Mouse (Mus musculus): ENCODE data around the gene 1600014C23Rik.

The 1600014C23Rik gene

GRCm38 (mm10) chr17:45726249-45726648 lies 7.4 kb downstream of the 1600014C23Rik start:
- DNase-seq (ENCODE audit: low read depth, low spot score): no peak

DNA sequence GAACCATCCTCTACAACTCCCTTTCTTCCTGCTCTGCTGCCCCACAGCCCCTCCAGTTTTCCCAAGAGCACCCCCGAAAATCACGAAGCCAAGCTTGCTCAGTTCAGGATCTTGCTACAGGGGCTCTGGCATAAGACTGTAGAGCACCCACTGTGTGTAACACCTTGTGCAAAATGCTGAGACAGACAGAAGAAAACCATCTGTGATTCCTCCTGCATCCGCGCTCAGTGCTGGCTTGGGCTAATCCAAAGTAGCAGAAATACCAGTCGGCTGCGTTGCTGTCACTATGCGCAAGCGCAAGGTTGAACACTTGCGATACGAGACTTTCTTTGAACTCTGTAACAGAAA lies 9.1 kb downstream of the 1600014C23Rik start:
- no peak for DNase-seq (ENCODE audit: low read depth, low spot score)

GRCm38 (mm10) chr17:45723732-45724573 lies 9.7 kb downstream of the 1600014C23Rik start:
- peak; percentile 92 for DNase-seq (ENCODE audit: low read depth, low spot score)

DNA sequence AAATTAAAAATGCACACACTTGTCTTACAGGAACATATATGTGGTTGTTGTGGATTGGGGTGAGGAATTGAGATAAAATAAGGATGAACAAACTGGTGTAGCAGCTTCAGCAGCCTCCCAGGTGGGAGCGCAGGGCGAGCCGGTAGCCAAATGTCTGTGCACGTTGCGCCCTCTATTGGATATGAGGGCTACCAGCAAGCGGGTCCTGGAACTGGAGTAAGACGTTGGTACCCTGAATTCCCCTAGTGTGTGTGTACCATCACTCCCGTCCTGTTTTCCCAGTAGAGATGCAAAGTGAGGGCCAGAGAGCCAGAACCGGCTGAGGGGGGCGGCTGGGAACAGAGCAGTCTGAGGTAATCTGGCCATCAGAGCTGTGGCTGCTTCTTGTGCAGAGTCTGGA lies 15.3 kb downstream of the 1600014C23Rik start:
- peak; percentile 78 for DNase-seq (ENCODE audit: low read depth, low spot score)

GRCm38 (mm10) chr17:45711525-45711924 lies 22.1 kb downstream of the 1600014C23Rik start:
- DNase-seq (ENCODE audit: low read depth, low spot score): no peak

DNA sequence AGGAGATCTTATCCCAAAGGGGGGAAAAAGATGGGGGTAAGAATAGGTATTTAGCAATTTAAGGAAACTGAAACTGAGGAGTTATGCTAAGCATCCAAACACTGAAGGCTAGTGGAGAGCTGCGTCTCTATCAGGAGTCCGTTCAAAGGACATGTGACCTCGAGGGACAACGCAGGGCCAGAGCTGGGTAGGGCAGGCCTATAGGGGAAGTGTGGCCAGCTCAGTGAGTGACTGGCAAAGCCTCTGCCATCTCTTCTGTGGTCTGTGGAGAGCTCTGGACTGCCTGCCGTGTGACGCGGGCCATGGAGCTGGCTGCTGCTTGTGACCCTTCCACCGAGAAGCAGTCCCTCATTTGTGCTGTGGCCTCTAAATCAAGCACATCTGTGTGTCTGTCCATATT lies 23.2 kb downstream of the 1600014C23Rik start:
- DNase-seq (ENCODE audit: low read depth, low spot score): no peak

DNA sequence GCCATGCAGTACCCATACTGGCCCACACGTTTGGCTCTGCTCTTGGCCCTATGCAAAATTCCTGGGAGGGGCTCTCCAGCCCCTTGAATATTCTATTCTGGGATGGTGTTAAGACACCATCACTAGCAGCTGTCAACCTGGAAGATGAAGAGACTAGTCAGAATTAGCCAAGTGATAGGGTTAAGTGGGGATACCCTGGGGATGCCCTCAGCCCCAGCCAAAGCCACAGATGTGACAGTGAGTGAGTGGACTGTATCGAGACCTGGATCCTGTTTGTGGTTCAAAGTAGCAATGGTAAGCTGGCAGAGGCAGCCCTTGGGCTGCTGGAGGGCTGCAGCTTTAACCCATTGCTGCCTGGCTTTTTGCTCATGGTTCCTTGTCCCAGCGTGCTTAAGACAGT lies 23.8 kb downstream of the 1600014C23Rik start:
- DNase-seq (ENCODE audit: low read depth, low spot score): no peak

DNA sequence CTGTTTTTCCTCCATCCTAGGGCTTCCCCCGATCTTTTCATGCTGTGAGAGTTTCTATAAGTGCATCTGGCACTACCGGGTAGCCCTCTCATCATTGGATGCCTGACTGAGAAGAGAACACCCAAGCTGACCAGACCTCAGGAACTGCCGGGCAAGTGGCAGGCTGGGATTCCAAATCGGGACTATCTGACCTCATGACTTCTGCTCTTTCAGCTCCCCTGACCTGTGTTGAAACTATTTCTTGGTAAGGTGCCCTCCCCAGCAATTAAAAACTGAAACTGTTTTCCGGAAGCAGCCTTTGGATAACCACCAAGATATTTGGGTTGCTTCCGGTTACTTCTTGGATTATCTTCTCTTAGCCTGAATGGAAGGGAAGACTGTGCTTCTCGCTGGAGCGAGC lies 25.5 kb downstream of the 1600014C23Rik start:
- DNase-seq (ENCODE audit: low read depth, low spot score): no peak

DNA sequence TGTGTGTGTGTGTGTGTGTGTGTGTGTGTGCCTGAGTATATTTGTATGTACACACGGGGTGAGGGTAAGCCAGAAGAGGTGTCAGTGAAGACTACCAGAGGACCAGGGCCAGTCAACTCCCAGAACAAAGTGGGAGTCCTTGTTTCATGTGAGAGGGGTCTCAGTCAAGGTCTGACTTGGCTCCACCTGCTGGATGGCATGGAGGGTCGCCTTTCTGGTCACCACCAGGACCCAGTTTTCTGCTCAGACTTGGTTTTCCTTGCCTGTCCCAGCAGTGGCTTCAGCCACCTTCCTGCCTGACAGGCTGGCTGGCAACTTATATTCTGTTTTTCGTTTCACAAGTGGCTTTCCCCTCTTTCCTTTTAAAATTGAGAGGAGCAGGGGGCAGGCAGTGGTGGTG lies 26.3 kb downstream of the 1600014C23Rik start:
- no peak for DNase-seq (ENCODE audit: low read depth, low spot score)

DNA sequence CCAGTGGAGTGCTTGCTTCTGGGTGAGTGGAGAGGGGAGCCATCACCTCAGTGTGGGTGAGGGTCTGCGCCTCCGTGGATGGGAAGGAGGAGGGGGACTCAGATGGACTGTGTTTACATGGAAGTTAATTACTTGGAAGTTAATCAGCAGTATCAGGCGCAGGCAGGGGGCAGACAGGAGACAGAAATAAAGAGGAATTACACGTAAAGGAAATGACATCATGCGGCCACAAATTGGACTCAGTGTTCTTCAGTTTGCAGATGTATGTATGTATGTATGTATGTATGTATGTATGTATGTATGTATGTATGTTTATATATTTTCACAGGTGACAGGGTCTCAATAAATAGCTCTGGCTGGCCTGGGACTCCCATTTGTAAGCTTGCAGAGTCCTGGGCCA lies 26.8 kb downstream of the 1600014C23Rik start:
- no peak for DNase-seq (ENCODE audit: low read depth, low spot score)

- peak; percentile 40 for DNase-seq (ENCODE audit: low read depth, low spot score)
These were observed 30.5 kb downstream of the 1600014C23Rik start for GRCm38 (mm10) chr17:45703187-45703586.

DNA sequence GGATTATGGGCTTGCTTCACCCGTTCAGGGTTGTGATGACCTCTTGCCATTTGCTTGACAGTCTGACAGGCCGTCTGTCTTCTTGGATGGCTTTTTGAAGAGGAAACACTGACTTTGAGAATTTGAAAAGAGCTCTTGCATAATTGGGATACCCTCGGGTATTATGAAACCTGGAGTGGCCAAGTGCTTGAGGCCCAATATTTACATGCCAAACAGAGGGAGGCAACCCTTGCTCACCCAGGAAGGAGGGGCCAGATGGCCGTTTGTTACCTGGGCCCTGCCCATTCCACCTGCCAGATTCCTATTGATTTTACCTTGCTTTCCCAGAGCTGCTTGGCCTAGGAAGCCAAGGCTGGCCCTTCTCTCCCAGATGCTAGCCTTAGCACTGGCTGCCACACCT lies 31.4 kb downstream of the 1600014C23Rik start:
- DNase-seq (ENCODE audit: low read depth, low spot score): no peak

DNA sequence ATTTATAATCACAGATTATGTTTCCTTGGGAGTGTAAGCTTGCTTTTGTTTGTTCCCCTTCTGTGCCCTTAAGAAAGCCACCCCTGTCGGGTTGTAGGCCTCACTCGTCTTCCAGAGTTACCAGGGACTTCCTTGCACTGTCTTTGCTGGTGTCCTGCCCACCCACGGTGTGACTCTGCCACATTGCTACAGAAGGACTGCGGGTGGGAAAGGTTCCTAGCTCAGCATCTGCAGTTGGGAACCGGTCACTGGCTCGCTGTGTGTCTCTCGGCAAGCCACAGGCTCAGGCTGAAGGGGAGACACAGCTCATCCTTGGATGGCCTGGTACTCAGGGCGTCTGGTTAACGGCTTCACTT lies 32.4 kb downstream of the 1600014C23Rik start:
- DNase-seq (ENCODE audit: low read depth, low spot score): no peak

- DNase-seq (ENCODE audit: low read depth, low spot score): no peak
These were observed 33.0 kb downstream of the 1600014C23Rik start for GRCm38 (mm10) chr17:45700496-45701235.

- no peak for DNase-seq (ENCODE audit: low read depth, low spot score)
These were observed 34.5 kb downstream of the 1600014C23Rik start for GRCm38 (mm10) chr17:45699039-45699740.

GRCm38 (mm10) chr17:45698368-45698767 lies 35.3 kb downstream of the 1600014C23Rik start:
- DNase-seq (ENCODE audit: low read depth, low spot score): no peak

- peak; percentile 60 for DNase-seq (ENCODE audit: low read depth, low spot score)
These were observed 36.7 kb downstream of the 1600014C23Rik start for GRCm38 (mm10) chr17:45696981-45697380.

DNA sequence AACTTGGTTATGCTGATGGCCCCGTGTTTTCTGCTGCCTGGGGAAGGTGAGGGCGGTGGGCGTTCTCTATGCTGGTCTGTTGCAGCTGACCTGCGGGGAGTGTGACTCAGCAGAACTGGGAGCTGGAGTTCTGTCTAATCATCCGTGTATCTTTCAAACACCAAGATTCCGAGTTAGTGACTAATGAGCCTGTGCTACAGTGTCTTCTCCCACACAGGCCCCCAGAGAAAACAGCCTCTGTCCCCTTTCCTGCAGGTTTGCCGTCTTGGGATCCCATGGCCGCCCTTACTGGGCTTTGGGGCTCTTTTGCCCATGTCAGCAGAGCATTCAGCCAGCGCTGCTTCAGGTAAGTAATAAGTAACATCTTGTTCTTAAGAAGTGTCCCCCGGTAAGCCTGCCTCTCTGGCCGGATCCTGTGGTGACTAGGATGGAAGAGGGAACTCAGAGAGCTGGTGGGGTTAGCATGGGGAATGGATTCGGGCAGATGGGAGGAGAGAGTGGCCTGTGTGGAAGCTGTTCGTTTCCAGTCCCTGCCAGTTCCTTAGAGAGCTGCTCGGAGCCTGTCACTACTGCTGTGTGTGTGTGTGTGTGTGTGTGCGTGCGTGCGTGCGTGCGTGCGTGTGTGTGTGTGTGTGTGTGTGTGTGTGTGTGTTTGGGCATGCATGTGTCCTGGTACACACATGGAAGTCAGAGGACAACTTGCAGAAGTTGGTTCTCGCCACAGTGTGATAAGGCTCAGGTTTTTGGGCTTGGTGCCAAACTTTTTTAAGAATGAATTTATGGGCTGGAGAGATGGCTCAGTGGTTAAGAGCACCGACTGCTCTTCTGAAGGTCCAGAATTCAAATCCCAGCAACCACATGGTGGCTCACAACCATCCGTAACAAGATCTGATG lies 38.2 kb downstream of the 1600014C23Rik start:
- DNase-seq (ENCODE audit: low read depth, low spot score): peak; percentile 49

DNA sequence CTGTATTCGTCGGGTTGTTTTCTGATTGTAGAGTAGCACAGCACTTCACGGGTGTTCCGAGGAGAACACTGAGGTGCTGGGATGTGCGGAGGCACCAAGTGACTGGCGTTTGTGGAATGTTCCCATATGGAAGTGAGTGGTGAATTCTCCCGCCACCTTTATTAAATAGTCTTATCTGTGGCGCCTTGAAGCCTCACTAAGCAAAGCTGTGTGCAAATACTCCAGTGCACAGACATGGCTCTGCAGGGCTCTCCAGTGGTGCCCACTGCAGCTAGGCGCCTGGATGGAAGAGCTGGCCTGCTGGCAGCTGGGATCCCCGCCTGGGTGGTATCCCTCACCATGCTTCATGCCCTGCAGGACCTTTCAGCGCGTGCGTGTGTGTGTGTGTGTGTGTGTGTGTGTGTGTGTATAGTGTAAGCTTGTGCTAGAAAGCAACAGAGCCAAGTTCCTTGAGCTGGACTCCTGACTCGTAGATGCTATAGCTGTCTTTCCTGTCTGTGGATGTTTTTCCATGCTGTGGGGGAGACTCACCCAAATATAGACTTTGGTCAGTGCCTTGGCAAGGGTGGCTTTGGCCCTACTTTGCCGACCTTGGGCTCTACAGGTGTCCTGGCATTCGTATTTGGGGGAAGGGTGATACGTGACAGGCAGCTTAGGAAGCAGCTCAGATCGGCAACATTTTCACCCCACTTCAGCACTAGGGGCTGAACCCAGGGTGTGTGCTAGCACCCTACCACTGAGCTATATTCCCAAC lies 39.7 kb downstream of the 1600014C23Rik start:
- DNase-seq (ENCODE audit: low read depth, low spot score): no peak

GRCm38 (mm10) chr17:45692159-45692558 lies 41.5 kb downstream of the 1600014C23Rik start:
- DNase-seq (ENCODE audit: low read depth, low spot score): no peak

- no peak for DNase-seq (ENCODE audit: low read depth, low spot score)
These were observed 43.6 kb downstream of the 1600014C23Rik start for GRCm38 (mm10) chr17:45690044-45690443.
